Mouse (Mus musculus) erythroblast, embryonic 14.5 days (primary cell): ENCODE results near the gene Gabarapl2.

Source experiments
- GATA1 ChIP-seq: IDR thresholded peaks from 2 replicates; pipeline ENCODE4 v1.6.1; 2012; ENCODE audit warnings: low read length, inconsistent platforms, mixed read lengths
- TAL1 ChIP-seq: IDR thresholded peaks from 3 replicates; pipeline ENCODE4 v1.6.1; 2012; ENCODE audit warnings: low read length, inconsistent platforms, mixed read lengths

GRCm38 (mm10) chr8:111978147-111978546 lies 37.6 kb downstream of the Gabarapl2 start:
- TF ChIP-seq TAL1 (no peak), GATA1 (no peak)
